ENCODE assay signal across 30 mouse cellular contexts in the genomic region with DNA sequence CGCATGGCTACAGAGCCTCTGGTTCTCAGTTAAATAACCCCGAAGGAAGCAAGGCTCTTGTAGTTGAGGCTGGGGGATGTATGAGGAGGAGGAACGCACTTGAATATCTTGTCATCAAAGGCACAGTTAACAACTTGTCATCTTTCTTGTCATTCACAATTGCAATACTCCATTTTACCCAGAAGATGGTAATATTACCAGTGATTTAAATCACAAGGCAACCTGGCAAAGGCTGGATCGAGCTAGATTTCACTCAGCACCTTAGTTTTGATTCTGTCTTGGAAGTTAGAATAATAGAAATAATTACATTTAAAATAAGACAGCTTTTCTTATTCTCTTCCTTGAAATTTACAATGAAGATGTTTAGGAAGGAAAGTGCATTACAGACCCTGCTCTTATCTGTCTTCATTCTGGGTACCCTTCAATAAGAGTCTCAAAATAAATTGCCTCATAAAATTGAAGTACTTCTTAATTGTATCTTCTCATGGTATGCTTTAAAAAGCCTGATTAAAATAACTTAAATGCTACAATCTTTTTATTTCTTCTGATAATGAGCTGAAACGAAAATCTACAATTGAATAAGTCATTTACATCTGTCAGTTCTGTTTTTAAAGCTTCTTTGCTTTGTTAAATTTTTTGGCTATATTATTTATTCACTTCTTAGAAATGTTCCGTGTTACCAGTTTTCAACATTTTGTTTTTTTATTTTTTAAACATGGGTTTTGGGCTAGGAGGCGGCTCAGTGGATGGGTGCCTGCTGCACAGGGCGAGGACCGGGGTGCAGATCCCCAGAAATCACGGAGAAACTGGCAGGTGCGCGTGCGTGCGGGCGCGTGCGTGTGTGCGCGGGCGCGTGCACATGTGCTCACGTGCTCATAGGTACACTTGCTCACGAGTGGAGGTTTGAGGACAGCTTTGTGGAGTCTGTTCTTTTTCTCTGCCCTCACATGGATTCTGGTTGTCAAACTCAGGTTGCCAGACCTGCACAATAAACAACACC. TPM values are rescaled to one million over a fixed set of nuclear protein-coding genes. Genes with fewer than 3 reads are reported as not detected.
DNase-seq lines count a peak whose midpoint lies in the region; ATAC-seq and TF ChIP-seq lines count a peak whose summit lies in the region.
"Had no signal": no experiment of that assay in that cellular context is flagged by ENCODE, and none has a peak within 500 bp of the region (broad histone marks: within the 10 kb centered on the region; RNA-seq: fewer than 3 reads in every experiment).

No protein-coding gene starts in this region.

- no peak overlapping the region for H3K9ac ChIP-seq in CH12.LX (ENCODE audit: insufficient read depth, low read depth)
- no peak overlapping the region for H3K9ac ChIP-seq in midbrain, postnatal 0 days (replicated peaks; ENCODE audit: low read length, poor library complexity, severe bottlenecking)
- H3K9ac ChIP-seq: embryonic facial prominence, embryonic 13.5 days; heart, embryonic 15.5 days; hindbrain, embryonic 14.5 days; liver, embryonic 15.5 days; neural tube, embryonic 13.5 days had no signal

- H3K9me3 ChIP-seq in CH12.LX (replicated peaks; ENCODE audit: low read length) = no peaks in the 10 kb centered on the region
- H3K9me3 ChIP-seq in midbrain, postnatal 0 days (ENCODE audit: low read length) = no peaks in the 10 kb centered on the region
- H3K9me3 ChIP-seq: embryonic facial prominence, embryonic 13.5 days; heart, embryonic 15.5 days; limb, embryonic 10.5 days; liver, embryonic 15.5 days had no signal

- no peak overlapping the region for H3K27ac ChIP-seq in CH12.LX (ENCODE audit: insufficient read depth, low read depth)
- H3K27ac ChIP-seq in midbrain, postnatal 0 days (ENCODE audit: low read depth, low read length) = no peak overlapping the region
- H3K27ac ChIP-seq: embryonic facial prominence, embryonic 13.5 days; gastrocnemius, adult 2 months; heart, embryonic 15.5 days; hindbrain, embryonic 14.5 days; limb, embryonic 10.5 days; liver, embryonic 15.5 days; macrophage; neural tube, embryonic 13.5 days had no signal

- peak in 1 of 2 experiments; percentile 20; a peak in 1 of 4 replicates for TF ChIP-seq CTCF in CH12.LX (conservative IDR thresholded peaks at IDR 0.05 in 1 of 2, IDR thresholded peaks at IDR 0.05 in 1 of 2; ENCODE audit: low read depth in 2 of 2, low read length in 2 of 2)
- TF ChIP-seq CTCF in midbrain, postnatal 0 days (IDR thresholded peaks at IDR 0.05) = peak; percentile 75

- peak; percentile 18 for TF ChIP-seq RAD21 in CH12.LX (IDR thresholded peaks at IDR 0.05; ENCODE audit: low read depth, low read length)

- no peak overlapping the region for H3K4me2 ChIP-seq in CH12.LX (ENCODE audit: insufficient read depth, low read depth, poor library complexity, severe bottlenecking)
- no peak overlapping the region for H3K4me2 ChIP-seq in midbrain, postnatal 0 days (ENCODE audit: low read depth, low read length, poor library complexity, severe bottlenecking)
- H3K4me2 ChIP-seq: embryonic facial prominence, embryonic 13.5 days; heart, embryonic 15.5 days; hindbrain, embryonic 14.5 days; liver, embryonic 15.5 days; neural tube, embryonic 13.5 days had no signal

- no peak for ATAC-seq in midbrain, postnatal 0 days (ENCODE audit: low FRiP score)

- H3K79me2 ChIP-seq in CH12.LX (replicated peaks; ENCODE audit: control insufficient read depth, extremely low read depth, insufficient read depth, poor library complexity, severe bottlenecking) = no peaks in the 10 kb centered on the region

- no peak overlapping the region for H3K4me3 ChIP-seq in CH12.LX (replicated peaks in 1 of 3; ENCODE audit: low read depth in 2 of 3, low read length in 2 of 3, poor library complexity in 1 of 3)
- no peak overlapping the region for H3K4me3 ChIP-seq in midbrain, postnatal 0 days (ENCODE audit: low read depth, low read length)
- H3K4me3 ChIP-seq: embryonic facial prominence, embryonic 13.5 days; erythroblast, embryonic 14.5 days; gastrocnemius, adult 2 months; heart, embryonic 15.5 days; limb, embryonic 10.5 days; liver, embryonic 15.5 days; myocyte; neural tube, embryonic 13.5 days had no signal

- H3K27me3 ChIP-seq in CH12.LX (replicated peaks) = no peaks in the 10 kb centered on the region
- no peaks in the 10 kb centered on the region for H3K27me3 ChIP-seq in midbrain, postnatal 0 days (ENCODE audit: insufficient read depth, low read length)
- H3K27me3 ChIP-seq: embryonic facial prominence, embryonic 13.5 days; heart, embryonic 15.5 days; liver, embryonic 15.5 days; neural tube, embryonic 13.5 days had no signal

- no peak for TF ChIP-seq POLR2A in CH12.LX (IDR thresholded peaks at IDR 0.05; ENCODE audit: low read depth, low read length)

- peak; percentile 9 for DNase-seq in layer of hippocampus, adult 9-10 months (ENCODE audit: low spot score)
- no peak for DNase-seq in layer of hippocampus, postnatal 10 days (ENCODE audit: low spot score in 2 of 2)
- no peak for DNase-seq in CH12.LX (ENCODE audit: extremely low read depth)
- peak; percentile 27 for DNase-seq in ZHBTc4 (ENCODE audit: low read depth, low spot score)
- peak; percentile 47 for DNase-seq in midbrain, postnatal 0 days (ENCODE audit: low spot score)
- no peak for DNase-seq in embryo, embryonic 11 days
- DNase-seq in cerebellum, adult 18-20 months = no peak
- DNase-seq: adrenal gland, postnatal 14 days; cerebellum, adult 11 months; cerebellum, postnatal 10 days; gastrocnemius, adult 2 months; heart, postnatal 36 days; kidney, adult 2 months; kidney, postnatal 10 days; liver; retina, postnatal 1 day; right cerebral cortex, postnatal 25 days; spleen, adult 18-20 months; thymus, postnatal 25 days had no signal

- no peaks in the 10 kb centered on the region for H3K36me3 ChIP-seq in CH12.LX (replicated peaks in 1 of 2; ENCODE audit: control insufficient read depth in 1 of 2, insufficient read depth in 1 of 2, low read length in 1 of 2)
- no peaks in the 10 kb centered on the region for H3K36me3 ChIP-seq in midbrain, postnatal 0 days (ENCODE audit: insufficient read depth, low read length)
- H3K36me3 ChIP-seq: embryonic facial prominence, embryonic 13.5 days; heart, embryonic 15.5 days; limb, embryonic 10.5 days; liver, embryonic 15.5 days; neural tube, embryonic 13.5 days had no signal

- in situ Hi-C loops in CH12.LX (cut with MboI; ENCODE audit: low pct_ligation_motif_present, low pct_unique_long_range_greater_than_20kb, low sequenced_read_pairs) = no loop called here

- WGBS in midbrain, postnatal 0 days = 88% methylated on average over 23 of the region's 23 CpGs

- dilution Hi-C loops in CH12.LX (cut with MboI; ENCODE audit: extremely low pct_ligation_motif_present, extremely low pct_unique_long_range_greater_than_20kb, low sequenced_read_pairs) = no loop called here

- H3K4me1 ChIP-seq in CH12.LX (ENCODE audit: control insufficient read depth in 1 of 2, insufficient read depth in 2 of 2) = peaks cover 2 to 9% of the 10 kb centered on the region in 2 experiments; a peak in 2 of 4 replicates
- no peaks in the 10 kb centered on the region for H3K4me1 ChIP-seq in midbrain, postnatal 0 days (ENCODE audit: insufficient read depth, low read length)
- H3K4me1 ChIP-seq: heart, embryonic 15.5 days; liver, embryonic 15.5 days; neural tube, embryonic 13.5 days had no signal

- TF ChIP-seq EP300 in CH12.LX (IDR thresholded peaks at IDR 0.05; ENCODE audit: low read length) = no peak

TF ChIP-seq in CH12.LX, 34 proteins besides CTCF, POLR2A, EP300 and RAD21:
- no peak for TF ChIP-seq TBP (conservative IDR thresholded peaks at IDR 0.05; ENCODE audit: low read depth, low read length)
- TF ChIP-seq JUND (conservative IDR thresholded peaks at IDR 0.05; ENCODE audit: low read depth, low read length) = no peak
- no peak for TF ChIP-seq ZNF384 (IDR thresholded peaks at IDR 0.05; ENCODE audit: low read depth, low read length)
- no peak for TF ChIP-seq IRF4 (IDR thresholded peaks at IDR 0.05; ENCODE audit: low read depth, low read length)
- no peak for TF ChIP-seq JUN (IDR thresholded peaks at IDR 0.05; ENCODE audit: insufficient read depth, low read depth, low read length)
- no peak for TF ChIP-seq SMC3 (IDR thresholded peaks at IDR 0.05; ENCODE audit: low read depth, low read length)
- TF ChIP-seq MEF2A (IDR thresholded peaks at IDR 0.05; ENCODE audit: borderline replicate concordance, low read depth, low read length) = no peak
- no peak for TF ChIP-seq TCF12 (IDR thresholded peaks at IDR 0.05; ENCODE audit: low read depth, low read length)
- no peak for TF ChIP-seq CHD1 (IDR thresholded peaks at IDR 0.05; ENCODE audit: low read depth, low read length)
- TF ChIP-seq ZMIZ1 (IDR thresholded peaks at IDR 0.05; ENCODE audit: low read depth, low read length) = no peak
- no peak for TF ChIP-seq ELF1 (IDR thresholded peaks at IDR 0.05; ENCODE audit: low read depth, low read length)

RNA-seq across cellular contexts. Expression of a gene that starts 7.2 kb away (rescaled TPM):
- total RNA-seq in layer of hippocampus, postnatal 10 days (2021) = under 1 TPM in 1 of 2 experiments, not detected in 1; 0.75 TPM
- 0.08 TPM in 2 replicates for total RNA-seq in CH12.LX (2012; rRNA removed)
- not detected in 2 replicates for total RNA-seq in CH12.LX (2014; rRNA removed)
- polyA plus RNA-seq in CH12.LX (2012; ENCODE audit: insufficient read length, low read depth) = not detected in 2 replicates
- not detected in 2 replicates for total RNA-seq in midbrain, postnatal 0 days (2014; rRNA removed)
- polyA plus RNA-seq in midbrain, postnatal 0 days (2015; fragmentation: Nextera tagmentation; extraction: Ambion mirVana) = 0.29 and 0.39 TPM in 2 replicates
- total RNA-seq: adrenal gland, postnatal 14 days; gastrocnemius, adult 2 months; gastrocnemius, postnatal 4 days; heart, postnatal 36 days had no signal
- polyA plus RNA-seq: C2C12; erythroblast, embryonic 14.5 days; liver, embryonic 15.5 days; macrophage; myocyte; neural tube, embryonic 13.5 days had no signal

Comparison
In these comparisons a context has a peak if more than half of its experiments do, and no peak if none do; other contexts are left out.
1. DNase-seq: peak in layer of hippocampus, adult 9-10 months (single experiment), ZHBTc4 (single experiment) and midbrain, postnatal 0 days (single experiment); none in layer of hippocampus, postnatal 10 days (0 of 2), CH12.LX (single experiment), embryo, embryonic 11 days (single experiment) and cerebellum, adult 18-20 months (0 of 2).